Mouse (Mus musculus): Measurements from ENCODE around the gene Rmnd1.

DNA sequence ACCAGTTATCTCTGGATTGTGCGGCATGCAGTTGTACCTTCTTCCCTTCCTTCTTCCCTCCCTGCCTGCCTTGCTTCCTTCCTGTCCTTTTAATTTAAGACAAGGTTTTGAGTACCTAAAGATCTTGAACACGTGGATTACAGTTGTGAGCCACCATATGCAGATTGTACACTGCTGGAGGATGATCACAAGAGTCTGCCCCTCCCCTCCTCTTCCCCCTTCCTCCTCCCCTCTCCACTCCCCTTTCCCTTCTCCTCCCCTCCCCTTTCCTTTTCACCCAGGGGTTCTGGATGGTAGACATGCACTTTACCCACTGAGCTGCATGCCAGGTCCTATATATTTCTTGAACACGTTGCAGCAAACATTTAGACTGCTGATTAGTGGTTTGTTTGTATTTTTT, 3.2 kb upstream of the Rmnd1 start:
- TF ChIP-seq POLR2A (IDR thresholded peaks at IDR 0.05; ENCODE audit: insufficient read depth, low read depth, low read length) = no peak
- no peak for TF ChIP-seq CTCF (IDR thresholded peaks at IDR 0.05)
- TF ChIP-seq EP300 (IDR thresholded peaks at IDR 0.05; ENCODE audit: insufficient read depth, low read depth, low read length) = no peak
